Mouse (Mus musculus) MEL (cell line): Measurements from ENCODE around the gene Rabgap1l. TPM values are rescaled to one million over a fixed set of nuclear protein-coding genes. Genes with fewer than 3 reads are reported as not detected.

Experiments used
- DNase-seq: peaks from one replicate; pipeline ENCODE4 v3.0.0; 2011; ENCODE audit warnings: low read depth, low spot score
- H3K27ac ChIP-seq: 2 replicates; pipeline ENCODE4 v1.5.1; 2012; ENCODE audit warnings: low read depth, mild to moderate bottlenecking, control low read depth, low read length, moderate library complexity; ENCODE audit not compliant: control insufficient read depth
- H3K27me3 ChIP-seq, 2 experiments: fragments of 150-350 bp in 1 of 2; sonication (generic) in 1 of 2; 2 replicates each; pipeline ENCODE4 v1.6.1; 2012; ENCODE audit warnings: low read length in 2 of 2, mild to moderate bottlenecking in 2 of 2, improper control_type of control experiment in 1 of 2, moderate library complexity in 1 of 2; ENCODE audit not compliant: insufficient read depth in 2 of 2, control insufficient read depth in 1 of 2
- H3K36me3 ChIP-seq, 2 experiments: 2 replicates each; pipeline ENCODE4 v1.6.1; 2012 to 2014; ENCODE audit warnings: low read length in 2 of 2, improper control_type of control experiment in 1 of 2, inconsistent platforms in 1 of 2, mild to moderate bottlenecking in 1 of 2; ENCODE audit not compliant: insufficient read depth in 2 of 2, control insufficient read depth in 1 of 2
- H3K4me1 ChIP-seq, 2 experiments: fragments of 150-350 bp in 1 of 2; sonication (generic) in 1 of 2; 2 replicates each; pipeline ENCODE4 v1.6.1; 2012; ENCODE audit warnings: low read length in 2 of 2, improper control_type of control experiment in 1 of 2, mild to moderate bottlenecking in 1 of 2; ENCODE audit not compliant: insufficient read depth in 2 of 2, control insufficient read depth in 1 of 2
- H3K4me3 ChIP-seq, 2 experiments: fragments of 150-350 bp in 1 of 2; sonication (generic) in 1 of 2; 2 replicates each; pipeline ENCODE4 v1.5.1; 2012; ENCODE audit warnings: low read depth in 2 of 2, low read length in 2 of 2, mild to moderate bottlenecking in 2 of 2, moderate library complexity in 2 of 2, control low read depth in 1 of 2, improper control_type of control experiment in 1 of 2; ENCODE audit not compliant: control insufficient read depth in 1 of 2, insufficient read depth in 1 of 2
- H3K79me2 ChIP-seq: 2 replicates; pipeline ENCODE4 v1.6.1; 2012; ENCODE audit warnings: mild to moderate bottlenecking, low read length, moderate library complexity; ENCODE audit not compliant: control insufficient read depth, poor library complexity, insufficient read depth
- H3K9ac ChIP-seq: 2 replicates; pipeline ENCODE4 v1.6.1; 2012; ENCODE audit warnings: low read depth, mild to moderate bottlenecking, control low read depth, low read length, moderate library complexity; ENCODE audit not compliant: control insufficient read depth, poor library complexity, severe bottlenecking
- H3K9me3 ChIP-seq: fragments of 150-350 bp; sonication (generic); replicated peaks from 2 replicates; pipeline ENCODE4 v1.6.1; 2012; ENCODE audit warnings: mild to moderate bottlenecking, low read length, improper control_type of control experiment, moderate library complexity; ENCODE audit not compliant: insufficient read depth
- E2F4 ChIP-seq: IDR thresholded peaks from 2 replicates; pipeline ENCODE4 v1.6.1; 2011; ENCODE audit warnings: low read depth, low read length, improper control_type of control experiment, borderline replicate concordance
- GATA1 ChIP-seq: IDR thresholded peaks from 2 replicates; pipeline ENCODE4 v1.6.1; 2011; ENCODE audit warnings: low read depth, low read length, improper control_type of control experiment
- HCFC1 ChIP-seq: IDR thresholded peaks from 2 replicates; pipeline ENCODE4 v1.6.1; 2012; ENCODE audit warnings: low read depth, mild to moderate bottlenecking, inconsistent platforms, low read length, improper control_type of control experiment, moderate library complexity
- JUND ChIP-seq: IDR thresholded peaks from 2 replicates; pipeline ENCODE4 v1.6.1; 2011; ENCODE audit warnings: low read depth, mild to moderate bottlenecking, improper control_type of control experiment, low read length
- KAT2A ChIP-seq: conservative IDR thresholded peaks from 2 replicates; pipeline ENCODE4 v1.6.1; 2012; ENCODE audit warnings: low read depth, low read length, improper control_type of control experiment, inconsistent platforms
- MAFK ChIP-seq: IDR thresholded peaks from 2 replicates; pipeline ENCODE4 v1.6.1; 2011; ENCODE audit warnings: low read depth, mild to moderate bottlenecking, low read length, improper control_type of control experiment, borderline replicate concordance
- MAX ChIP-seq: IDR thresholded peaks from 2 replicates; pipeline ENCODE4 v1.6.1; 2011; ENCODE audit warnings: low read length, improper control_type of control experiment
- MEF2A ChIP-seq: IDR thresholded peaks from 2 replicates; pipeline ENCODE4 v1.6.1; 2014; ENCODE audit warnings: low read depth, mild to moderate bottlenecking, inconsistent platforms, low read length, improper control_type of control experiment; ENCODE audit not compliant: poor library complexity, insufficient replicate concordance, severe bottlenecking; ENCODE audit errors: extremely low read depth
- MXI1 ChIP-seq: IDR thresholded peaks from 2 replicates; pipeline ENCODE4 v1.6.1; 2011; ENCODE audit warnings: mild to moderate bottlenecking, low read depth, low read length, improper control_type of control experiment
- MYC ChIP-seq: IDR thresholded peaks from 2 replicates; pipeline ENCODE4 v1.6.1; 2011; ENCODE audit warnings: low read depth, mild to moderate bottlenecking, low read length, improper control_type of control experiment, moderate library complexity
- NELFE ChIP-seq: IDR thresholded peaks from 2 replicates; pipeline ENCODE4 v1.6.1; 2011; ENCODE audit warnings: low read depth, low read length, improper control_type of control experiment
- NRF1 ChIP-seq: IDR thresholded peaks from 2 replicates; pipeline ENCODE4 v1.6.1; 2014; ENCODE audit warnings: low read depth, mild to moderate bottlenecking, inconsistent platforms, low read length, improper control_type of control experiment, moderate library complexity; ENCODE audit not compliant: poor library complexity, insufficient read depth, severe bottlenecking
- POLR2AphosphoS2 ChIP-seq: IDR thresholded peaks from 2 replicates; pipeline ENCODE4 v1.6.1; 2011; ENCODE audit warnings: low read length, improper control_type of control experiment
- SIN3A ChIP-seq: IDR thresholded peaks from 2 replicates; pipeline ENCODE4 v1.6.1; 2012; ENCODE audit warnings: low read length, improper control_type of control experiment, inconsistent platforms
- SMC3 ChIP-seq: IDR thresholded peaks from 2 replicates; pipeline ENCODE4 v1.6.1; 2011; ENCODE audit warnings: low read depth, low read length, improper control_type of control experiment
- TAL1 ChIP-seq: IDR thresholded peaks from 2 replicates; pipeline ENCODE4 v1.6.1; 2012; ENCODE audit warnings: mild to moderate bottlenecking, inconsistent platforms, low read length, moderate library complexity, mixed read lengths
- TBP ChIP-seq: IDR thresholded peaks from 2 replicates; pipeline ENCODE4 v1.8.0; 2011; ENCODE audit warnings: low read depth, low read length, improper control_type of control experiment
- TCF12 ChIP-seq: IDR thresholded peaks from 2 replicates; pipeline ENCODE4 v1.6.1; 2014; ENCODE audit warnings: low read depth, mild to moderate bottlenecking, inconsistent platforms, low read length, improper control_type of control experiment, moderate library complexity
- USF2 ChIP-seq, 2 experiments: IDR thresholded peaks; 2 replicates each; pipeline ENCODE4 v1.6.1; 2011 to 2012; ENCODE audit warnings: improper control_type of control experiment in 2 of 2, low read length in 2 of 2, borderline replicate concordance in 1 of 2, inconsistent platforms in 1 of 2, low read depth in 1 of 2, mild to moderate bottlenecking in 1 of 2; ENCODE audit not compliant: insufficient read depth in 1 of 2
- ZNF384 ChIP-seq: IDR thresholded peaks from 2 replicates; pipeline ENCODE4 v1.6.1; 2012; ENCODE audit warnings: low read depth, mild to moderate bottlenecking, inconsistent platforms, low read length, improper control_type of control experiment
- polyA plus RNA-seq, 2 experiments: library from polyadenylated mRNA; stranded (reverse) in 1 of 2; unstranded in 1 of 2; fragments of >175 nt in 1 of 2; fragments of >200 nt in 1 of 2; gene quantifications; 2 replicates each; pipeline versions ENCODE4 v1.2.1 to v1.2.4; 2012; ENCODE audit warnings: low replicate concordance in 2 of 2, low read depth in 1 of 2; ENCODE audit not compliant: insufficient read length in 2 of 2, insufficient read depth in 1 of 2, missing spikeins in 1 of 2
- total RNA-seq: library from RNA; depleted of rRNA; stranded (reverse); fragments of 300-350 nt; gene quantifications from 2 replicates; pipeline ENCODE4 v1.2.3, GENCODE M21; 2012

Gene Rabgap1l
- total and polyA plus RNA-seq, 3 experiments, result 24.1 to 26.2 TPM; not detected in 1

DNA sequence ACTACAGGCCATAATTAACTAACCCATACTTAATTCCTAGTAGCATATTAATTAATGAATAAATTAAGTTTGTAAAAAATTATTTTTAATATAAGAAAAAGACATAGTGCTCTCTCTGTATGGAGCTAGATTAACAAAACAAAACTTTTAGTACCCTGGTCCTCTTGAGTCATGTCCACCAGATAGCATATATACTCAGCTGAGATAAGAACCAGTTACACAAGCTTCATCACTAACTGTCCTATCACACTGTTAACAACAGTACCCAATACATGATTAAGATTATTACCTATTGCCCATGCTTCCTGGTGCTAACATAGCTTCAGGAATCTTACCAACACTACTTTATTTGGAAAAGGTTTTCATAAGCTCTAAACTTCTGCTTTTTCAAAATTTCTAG lies 82.5 kb downstream of the Rabgap1l start:
- no peaks in the 10 kb centered on the region for H3K27me3 ChIP-seq
- H3K27ac ChIP-seq, result no peak overlapping the region
- TF ChIP-seq NRF1 (no peak), GATA1 (0 out of 2 replicates have a peak, but pooled peaks have one; percentile 42)
- no peak overlapping the region for H3K4me3 ChIP-seq
- peak; percentile 20 for DNase-seq
- H3K9me3 ChIP-seq, result no peaks in the 10 kb centered on the region
- H3K9ac ChIP-seq, result no peak overlapping the region
- no peaks in the 10 kb centered on the region for H3K79me2 ChIP-seq
- peaks cover 2 to 24% of the 10 kb centered on the region in 2 experiments for H3K36me3 ChIP-seq
- H3K4me1 ChIP-seq, result peaks cover 2 to 13% of the 10 kb centered on the region in 2 experiments; a peak in 2 of 4 replicates

GRCm38 (mm10) chr1:160704596-160704995 lies 88.4 kb downstream of the Rabgap1l start:
- TF ChIP-seq MAFK (no peak), SMC3 (no peak), MAX (no peak), ZNF384 (no peak), TAL1 (no peak), MEF2A (no peak), MXI1 (no peak), TCF12 (no peak), NELFE (no peak), SIN3A (no peak), POLR2AphosphoS2 (no peak), MYC (no peak), USF2 (IDR thresholded peaks at IDR 0.05; ENCODE audit: borderline replicate concordance in 1 of 2, insufficient read depth in 1 of 2, low read depth in 1 of 2, low read length in 2 of 2) (no peak), TBP (no peak), E2F4 (no peak), JUND (no peak), HCFC1 (no peak), KAT2A (no peak)
- TF ChIP-seq, all 39 proteins: peak for 0
- Histone ChIP-seq H3K27ac (no peak overlapping the region), H3K4me1 (peaks cover 0 to 2% of the 10 kb centered on the region in 2 experiments; a peak in 2 of 4 replicates), H3K9ac (no peak overlapping the region), H3K79me2 (no peaks in the 10 kb centered on the region), H3K36me3 (peaks cover 0 to 6% of the 10 kb centered on the region in 2 experiments; a peak in 3 of 4 replicates), H3K4me3 (no peak overlapping the region), H3K9me3 (no peaks in the 10 kb centered on the region), H3K27me3 (no peaks in the 10 kb centered on the region)
- no peak for DNase-seq
